Mouse (Mus musculus) brain, adult 10 weeks (tissue): Measurements from ENCODE around the gene Vmn1r124. TPM values are rescaled to one million over a fixed set of nuclear protein-coding genes. Genes with fewer than 3 reads are reported as not detected.

ENCODE experiments used
- polyA plus RNA-seq: library from polyadenylated mRNA; stranded (reverse); fragments of 350-450 nt; fragmentation: Illumina TruSeq; extraction: RNeasy Lipid Tissue Mini Kit (QIAGEN cat#74804); gene quantifications from one replicate; pipeline ENCODE4 v1.2.3, GENCODE M21; 2015; ENCODE audit warnings: low read depth, low replicate concordance

The Vmn1r124 gene
- polyA plus RNA-seq = not detected

DNA sequence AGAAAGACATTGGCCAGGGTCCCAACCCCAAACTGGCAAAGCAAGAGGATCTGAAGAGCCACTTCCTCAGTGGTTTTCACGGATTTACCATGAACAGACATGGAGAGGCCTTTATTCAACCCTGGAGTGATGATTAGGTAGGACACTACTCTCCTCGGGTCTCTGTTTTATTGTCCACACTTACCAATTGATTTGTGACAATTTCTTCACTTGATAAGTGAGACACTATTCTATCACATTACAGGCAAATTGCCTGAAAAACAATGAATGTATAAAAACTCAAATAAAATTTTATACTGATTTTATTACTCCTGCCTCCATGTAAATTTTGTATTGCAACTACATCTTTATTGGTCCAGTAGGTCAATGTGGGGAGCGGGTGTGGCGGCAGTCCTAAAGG is at the start of gene Vmn1r124:
Gene Vmn1r124 (minus strand): TSS at position 101 of the 400 bp plus-strand sequence.

DNA sequence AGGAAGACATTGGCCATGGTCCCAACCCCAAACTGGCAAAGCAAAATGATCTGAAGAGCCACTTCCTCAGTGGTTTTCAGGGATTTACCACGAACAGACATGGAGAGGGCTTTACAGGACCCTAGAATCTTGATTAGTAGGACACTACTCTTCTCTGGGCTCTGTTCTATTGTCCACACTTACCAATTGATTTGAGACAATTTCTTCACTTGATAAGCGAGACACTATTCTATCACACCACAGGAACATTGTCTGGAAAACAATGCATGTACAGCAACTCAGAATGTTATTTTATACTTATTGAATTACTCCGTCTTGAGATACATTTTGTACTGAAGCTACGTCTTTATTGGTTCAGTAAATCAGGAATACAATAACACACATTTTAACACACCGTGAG is 41.0 kb upstream of the Vmn1r124 start, which contains the start of gene Vmn1r126:
Gene Vmn1r126 (minus strand): TSS at position 101 of the 400 bp plus-strand sequence.

DNA sequence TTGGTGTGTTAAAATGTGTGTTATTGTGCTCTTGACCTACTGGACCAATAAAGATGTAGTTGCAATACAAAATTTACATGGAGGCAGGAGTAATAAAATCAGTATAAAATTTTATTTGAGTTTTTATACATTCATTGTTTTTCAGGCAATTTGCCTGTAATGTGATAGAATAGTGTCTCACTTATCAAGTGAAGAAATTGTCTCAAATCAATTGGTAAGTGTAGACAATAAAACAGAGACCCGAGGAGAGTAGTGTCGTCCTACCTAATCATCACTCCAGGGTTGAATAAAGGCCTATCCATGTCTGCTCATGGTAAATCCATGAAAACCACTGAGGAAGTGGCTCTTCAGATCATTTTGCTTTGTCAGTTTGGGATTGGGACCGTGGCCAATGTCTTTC is 11.5 kb upstream of the Vmn1r124 start, which contains the start of gene Vmn1r125:
Gene Vmn1r125 (plus strand): TSS at position 301 of the 400 bp plus-strand sequence.

Other genes starting within 250 kb of the Vmn1r124 start
- not detected for gene Vmn1r119, start 248.2 kb downstream of the Vmn1r124 start, polyA plus RNA-seq
- gene Vmn1r120, start 206.8 kb downstream of the Vmn1r124 start, polyA plus RNA-seq = not detected
- gene Vmn1r121, start 162.1 kb downstream of the Vmn1r124 start, polyA plus RNA-seq = not detected
- not detected for gene Vmn1r122, start 126.5 kb downstream of the Vmn1r124 start, polyA plus RNA-seq
- gene Vmn1r123, start 98.4 kb downstream of the Vmn1r124 start, polyA plus RNA-seq = not detected
- gene Gm5157, start 70.2 kb downstream of the Vmn1r124 start, polyA plus RNA-seq = not detected
- gene Vmn1r125, start 11.6 kb upstream of the Vmn1r124 start, polyA plus RNA-seq = not detected
- not detected for gene Vmn1r126, start 40.9 kb upstream of the Vmn1r124 start, polyA plus RNA-seq
- not detected for gene Vmn1r127, start 59.2 kb upstream of the Vmn1r124 start, polyA plus RNA-seq
- gene Vmn1r128, start 88.8 kb upstream of the Vmn1r124 start, polyA plus RNA-seq = not detected
- gene Vmn1r129, start 100.7 kb upstream of the Vmn1r124 start, polyA plus RNA-seq = not detected
- gene Gm6882, start 172.1 kb upstream of the Vmn1r124 start, polyA plus RNA-seq = not detected